Mouse (Mus musculus) brain, embryonic 14.5 days (tissue): Measurements from ENCODE around the gene Mdga1.

Experiments used
- CTCF ChIP-seq: fragments of 200-500 bp; IDR thresholded peaks from 2 replicates; pipeline ENCODE4 v1.5.1; 2012; ENCODE audit warnings: inconsistent platforms, mild to moderate bottlenecking, moderate library complexity, borderline replicate concordance; ENCODE audit not compliant: insufficient read depth, insufficient read length; ENCODE audit errors: extremely low read depth
- POLR2A ChIP-seq: fragments of 200-500 bp; IDR thresholded peaks from 2 replicates; pipeline ENCODE4 v1.6.1; 2012; ENCODE audit warnings: mild to moderate bottlenecking, inconsistent platforms, borderline replicate concordance; ENCODE audit not compliant: poor library complexity, insufficient read depth, insufficient read length, severe bottlenecking; ENCODE audit errors: extremely low read depth

DNA sequence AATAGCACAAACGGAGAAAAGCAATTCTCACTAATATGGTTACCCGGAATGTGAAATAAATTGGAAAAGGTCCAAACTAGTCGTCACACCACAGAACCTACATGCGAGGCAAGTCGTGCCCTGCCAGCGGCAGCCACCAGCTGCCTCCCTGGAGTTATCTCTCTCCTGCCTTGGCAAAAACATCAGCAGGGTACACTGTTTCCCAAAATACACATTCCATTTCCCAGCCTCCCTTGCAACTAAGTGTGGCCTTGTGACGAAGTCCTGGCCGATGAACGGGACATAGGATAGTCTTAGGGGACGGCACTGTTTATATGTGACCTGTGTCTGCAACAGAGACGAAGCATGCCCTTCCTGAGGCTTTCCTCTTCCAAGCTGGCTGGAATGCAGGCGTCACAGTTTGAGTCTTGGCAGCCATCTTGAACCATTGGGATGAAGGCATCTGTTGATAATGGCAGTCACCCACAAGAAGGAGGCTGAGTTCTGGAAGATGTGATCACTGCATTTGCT, 179.6 kb downstream of the Mdga1 start:
- TF ChIP-seq CTCF (no peak), POLR2A (no peak)
